ENCODE assay signal across 35 mouse cellular contexts in the genomic region with DNA sequence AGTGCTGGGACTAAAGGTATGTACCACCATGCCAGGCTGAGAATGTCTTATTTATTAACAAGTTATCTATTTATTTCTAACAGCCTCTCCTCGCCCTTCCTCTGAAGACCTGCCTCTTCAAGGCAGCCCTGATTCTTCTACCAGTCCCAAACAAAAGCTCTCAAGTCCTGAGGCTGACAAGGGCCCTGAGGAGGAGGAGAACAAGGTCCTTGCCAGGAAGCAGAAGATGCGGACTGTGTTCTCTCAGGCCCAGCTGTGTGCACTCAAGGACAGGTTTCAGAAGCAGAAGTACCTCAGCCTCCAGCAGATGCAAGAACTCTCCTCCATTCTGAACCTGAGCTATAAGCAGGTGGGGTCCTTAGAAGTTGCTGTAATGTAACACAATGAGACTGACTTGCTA. TPM values are rescaled to one million over a fixed set of nuclear protein-coding genes. Genes with fewer than 3 reads are reported as not detected.
"Had no signal": no experiment of that assay in that cellular context is flagged by ENCODE, and none has a peak within 500 bp of the region (broad histone marks: within the 10 kb centered on the region; RNA-seq: fewer than 3 reads in every experiment).

No protein-coding gene starts in this region.

- H3K4me1 ChIP-seq: intestine, embryonic 15.5 days; limb, embryonic 12.5 days had no signal

- H3K27ac ChIP-seq: heart, embryonic 10.5 days; hindbrain, embryonic 10.5 days; hindbrain, embryonic 12.5 days; hindbrain, embryonic 14.5 days; intestine, embryonic 15.5 days; layer of hippocampus, adult 2 months; left cerebral cortex, adult 2 months; limb, embryonic 10.5 days; limb, embryonic 12.5 days had no signal

- H3K4me3 ChIP-seq: heart, embryonic 10.5 days; heart, embryonic 12.5 days; hindbrain, embryonic 10.5 days; hindbrain, embryonic 12.5 days; intestine, embryonic 15.5 days; layer of hippocampus, adult 2 months; left cerebral cortex, adult 2 months; limb, embryonic 10.5 days; limb, embryonic 12.5 days had no signal

- H3K9me3 ChIP-seq: heart, embryonic 10.5 days; heart, embryonic 12.5 days; hindbrain, embryonic 10.5 days; hindbrain, embryonic 12.5 days; intestine, embryonic 15.5 days; limb, embryonic 10.5 days; limb, embryonic 12.5 days had no signal

- ATAC-seq: hindbrain, embryonic 16.5 days; inflammation-experienced regulatory T-cells, adult 6 months; intestine, embryonic 15.5 days; intestine, postnatal 0 days had no signal

- H3K4me2 ChIP-seq: heart, embryonic 12.5 days; hindbrain, embryonic 12.5 days; hindbrain, embryonic 14.5 days; intestine, embryonic 15.5 days; limb, embryonic 12.5 days; liver, embryonic 11.5 days had no signal

- H3K9ac ChIP-seq: heart, embryonic 12.5 days; hindbrain, embryonic 12.5 days; hindbrain, embryonic 14.5 days; intestine, embryonic 15.5 days; limb, embryonic 12.5 days had no signal

- H3K36me3 ChIP-seq: heart, embryonic 10.5 days; heart, embryonic 12.5 days; hindbrain, embryonic 10.5 days; hindbrain, embryonic 12.5 days; intestine, embryonic 15.5 days; limb, embryonic 10.5 days; limb, embryonic 12.5 days had no signal

- DNase-seq: gastrocnemius, postnatal 14 days; gastrocnemius, postnatal 36 days; heart, adult 18-20 months; heart, postnatal 10 days; heart, postnatal 4 days; kidney, adult 18-20 months; kidney, adult 8-10 months; kidney, postnatal 10 days; kidney, postnatal 25 days; kidney, postnatal 4 days; liver had no signal

- H3K27me3 ChIP-seq: intestine, embryonic 15.5 days had no signal

RNA-seq across cellular contexts. Expression of gene Nanog, which starts 4.2 kb away (rescaled TPM):
- total RNA-seq: gastrocnemius, adult 18-20 months; gastrocnemius, adult 8-10 months; gastrocnemius, postnatal 14 days; gastrocnemius, postnatal 36 days; granulocyte monocyte progenitor cell, adult 5-6 weeks; heart, adult 18-20 months; heart, adult 8-10 months; heart, postnatal 10 days; heart, postnatal 25 days; layer of hippocampus, adult 2 months; layer of hippocampus, postnatal 10 days; layer of hippocampus, postnatal 25 days; left cerebral cortex, adult 2 months; left cerebral cortex, postnatal 14 days; left cerebral cortex, postnatal 36 days had no signal
- polyA plus RNA-seq: kidney, embryonic 14.5 days had no signal
